ENCODE assay signal across 8 mouse cellular contexts in the genomic region with DNA sequence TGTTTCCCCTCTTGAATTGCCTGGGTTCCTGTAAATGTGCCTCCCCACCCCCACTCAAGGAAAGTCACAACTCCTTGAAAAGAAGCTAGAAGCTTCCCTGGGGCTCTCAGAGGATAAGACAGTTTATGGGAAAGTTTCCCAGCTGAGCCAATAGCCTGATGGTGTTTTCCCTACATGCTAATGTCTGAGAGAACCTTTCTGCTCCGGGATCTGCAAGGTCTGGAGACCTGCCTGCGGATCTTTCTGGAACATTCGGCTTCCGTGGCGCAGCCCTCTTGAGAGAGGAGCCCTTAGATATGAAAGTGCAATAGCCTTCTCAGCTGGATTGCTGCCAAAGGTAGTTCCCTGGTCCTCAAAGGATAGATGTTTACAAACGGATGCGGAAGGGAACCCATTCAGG. TPM values are rescaled to one million over a fixed set of nuclear protein-coding genes. Genes with fewer than 3 reads are reported as not detected.
DNase-seq lines count a peak whose midpoint lies in the region; ATAC-seq lines count a peak whose summit lies in the region.

No protein-coding gene starts in this region.

- H3K4me3 ChIP-seq in intestine, embryonic 14.5 days (ENCODE audit: low read depth, low read length), result peak overlapping the region; percentile 56
- H3K4me3 ChIP-seq in liver, embryonic 13.5 days (replicated peaks), result peak overlapping the region; percentile 56
- peak overlapping the region; percentile 48; the same call in 1 of the 2 replicates for H3K4me3 ChIP-seq in neural tube, embryonic 12.5 days

- WGBS in intestine, embryonic 14.5 days, result 3% methylated on average over 7 of the region's 7 CpGs
- WGBS in liver, embryonic 13.5 days (ENCODE audit: insufficient replicate concordance), result 26% methylated on average over 7 of the region's 7 CpGs
- WGBS in neural tube, embryonic 12.5 days, result 30% methylated on average over 7 of the region's 7 CpGs

- peak; percentile 54 for DNase-seq in MEL-GATA-1-ER (ENCODE audit: extremely low read depth, low read depth)
- peak; percentile 37 for DNase-seq in adrenal gland, adult 8-10 months
- DNase-seq in gastrocnemius, postnatal 10 days, result peak; percentile 10
- DNase-seq in intestine, embryonic 14.5 days (ENCODE audit: low spot score), result peak; percentile 77
- DNase-seq in liver, embryonic 13.5 days, result no peak

- no peaks in the 10 kb centered on the region for H3K36me3 ChIP-seq in intestine, embryonic 14.5 days (ENCODE audit: control insufficient read depth, insufficient read depth, low read length)
- H3K36me3 ChIP-seq in liver, embryonic 13.5 days, result no peaks in the 10 kb centered on the region
- no peaks in the 10 kb centered on the region for H3K36me3 ChIP-seq in neural tube, embryonic 12.5 days

- peak overlapping the region; percentile 66 for H3K4me2 ChIP-seq in intestine, embryonic 14.5 days (ENCODE audit: low read length)
- H3K4me2 ChIP-seq in liver, embryonic 13.5 days, result peak overlapping the region; percentile 76
- H3K4me2 ChIP-seq in neural tube, embryonic 12.5 days (replicated peaks), result peak overlapping the region; percentile 96

- no peaks in the 10 kb centered on the region for H3K27me3 ChIP-seq in intestine, embryonic 14.5 days (replicated peaks; ENCODE audit: control insufficient read depth, insufficient read depth, low read length)
- H3K27me3 ChIP-seq in liver, embryonic 13.5 days, result peaks cover 21% of the 10 kb centered on the region
- H3K27me3 ChIP-seq in neural tube, embryonic 12.5 days (replicated peaks), result peaks cover 11% of the 10 kb centered on the region

- H3K9ac ChIP-seq in intestine, embryonic 14.5 days (ENCODE audit: low read length), result peak overlapping the region; percentile 39
- no peak overlapping the region for H3K9ac ChIP-seq in liver, embryonic 13.5 days
- H3K9ac ChIP-seq in neural tube, embryonic 12.5 days, result no peak overlapping the region

- ATAC-seq in intestine, embryonic 14.5 days (replicated peaks; ENCODE audit: low FRiP score, low TSS enrichment, low read depth), result no peak; the same call in 1 of the 2 replicates
- ATAC-seq in liver, embryonic 13.5 days (ENCODE audit: low read depth), result no peak
- no peak for ATAC-seq in neural tube, embryonic 12.5 days (ENCODE audit: low FRiP score, low read depth)
- no peak for ATAC-seq in CD4-positive, CD25-positive, alpha-beta regulatory T cell, adult 4 months
- no peak for ATAC-seq in erythroid progenitor cell, adult 5-6 weeks (replicated peaks; ENCODE audit: low FRiP score, poor library complexity, severe bottlenecking)

- peaks cover 21% of the 10 kb centered on the region; the same call in 1 of the 2 replicates for H3K4me1 ChIP-seq in intestine, embryonic 14.5 days (replicated peaks; ENCODE audit: control insufficient read depth, insufficient read depth, low read length)
- peaks cover 19% of the 10 kb centered on the region for H3K4me1 ChIP-seq in liver, embryonic 13.5 days (replicated peaks)
- H3K4me1 ChIP-seq in neural tube, embryonic 12.5 days, result peaks cover 21% of the 10 kb centered on the region

- no peaks in the 10 kb centered on the region for H3K9me3 ChIP-seq in intestine, embryonic 14.5 days (ENCODE audit: control insufficient read depth, low read length)
- no peaks in the 10 kb centered on the region for H3K9me3 ChIP-seq in liver, embryonic 13.5 days (replicated peaks)
- no peaks in the 10 kb centered on the region for H3K9me3 ChIP-seq in neural tube, embryonic 12.5 days

- H3K27ac ChIP-seq in intestine, embryonic 14.5 days (ENCODE audit: low read depth), result no peak overlapping the region
- no peak overlapping the region for H3K27ac ChIP-seq in liver, embryonic 13.5 days
- no peak overlapping the region for H3K27ac ChIP-seq in neural tube, embryonic 12.5 days

RNA-seq across cellular contexts. Expression of a gene that starts 1.5 kb away (rescaled TPM):
- total RNA-seq in adrenal gland, adult 8-10 months (2022), result 100 to 1,000 TPM in 2 of 4 experiments, 10 to 100 TPM in 2; 99.4 to 150 (median 100) TPM
- total RNA-seq in gastrocnemius, postnatal 10 days (2021), result 10 to 100 TPM; 13.7 to 14.2 TPM
- polyA plus RNA-seq in intestine, embryonic 14.5 days (2014; fragmentation: Nextera tagmentation; extraction: Ambion mirVana), result 24.4 and 25.7 TPM in 2 replicates
- 1.6 and 1.9 TPM in 2 replicates for polyA plus RNA-seq in liver, embryonic 13.5 days (2015; fragmentation: Nextera tagmentation; extraction: Ambion mirVana)
- 11.4 and 11.8 TPM in 2 replicates for polyA plus RNA-seq in neural tube, embryonic 12.5 days (2016; fragmentation: Nextera tagmentation; extraction: Ambion mirVana)
- not detected for polyA plus RNA-seq in CD4-positive, CD25-positive, alpha-beta regulatory T cell, adult 4 months (2017; shearing (Covaris generic))
- total RNA-seq in erythroid progenitor cell, adult 5-6 weeks (2015; ENCODE audit: low replicate concordance), result not detected in 2 replicates
- total RNA-seq in erythroid progenitor cell, adult 5-6 weeks (2017; ENCODE audit: low replicate concordance), result 0.61 TPM in 1 of 2 replicates, not detected in the other
